Mouse (Mus musculus) adrenal gland, postnatal 14 days (tissue): ENCODE measurements at regions not wholly inside any gene's neighbourhood (a gene's known extent, or its start where the extent isn't known, plus 50 kb on each side); places are given as distances from the start of the nearest gene placed in this dataset.
A peak's percentile ranks its signal among the peaks of the same experiment; 100 is the strongest.

Experiments
- DNase-seq: peaks from one replicate; pipeline ENCODE4 v3.0.0; 2021; ENCODE audit warnings: mixed read lengths

DNA sequence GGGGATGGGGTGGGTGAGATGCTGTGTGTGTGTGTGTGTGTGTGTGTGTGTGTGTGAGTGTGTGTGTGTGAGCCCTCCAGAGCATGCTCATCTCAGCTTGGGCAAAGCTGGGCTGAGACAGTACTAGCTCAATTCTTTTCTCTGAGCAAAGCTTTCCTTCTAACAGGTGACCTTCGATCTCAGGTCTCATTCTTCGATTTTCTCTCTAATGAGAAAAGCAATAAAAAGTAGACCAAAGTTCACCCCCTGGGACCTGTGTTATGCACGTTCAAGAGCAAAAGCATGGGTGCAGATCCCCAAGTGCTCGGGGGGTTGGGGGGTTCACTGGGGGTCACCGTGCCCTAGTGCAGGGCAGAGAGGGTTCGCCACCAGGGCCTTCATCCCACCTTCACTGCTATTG lies 103.1 kb upstream of the Slc22a12 start:
- no peak for DNase-seq

DNA sequence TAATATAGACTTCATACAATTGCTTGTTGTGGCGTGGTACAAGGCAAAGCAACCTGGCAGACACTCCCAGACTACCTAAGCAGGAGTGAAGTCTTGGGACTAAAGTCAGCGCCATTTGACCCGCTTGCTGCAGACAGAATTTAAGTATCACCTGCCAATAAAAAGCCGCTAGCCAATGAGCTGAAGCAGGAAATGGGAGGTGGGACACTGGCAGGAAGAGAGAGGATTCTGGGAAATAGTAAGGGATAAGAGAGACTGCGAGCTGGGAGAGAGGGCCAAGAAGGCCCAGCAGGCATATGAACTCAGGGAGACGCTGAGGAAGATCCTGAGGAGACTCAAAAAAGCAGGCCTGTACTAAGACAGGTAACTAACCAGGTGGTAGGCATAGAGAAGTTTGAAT lies 102.0 kb upstream of the Slc22a12 start:
- no peak for DNase-seq

DNA sequence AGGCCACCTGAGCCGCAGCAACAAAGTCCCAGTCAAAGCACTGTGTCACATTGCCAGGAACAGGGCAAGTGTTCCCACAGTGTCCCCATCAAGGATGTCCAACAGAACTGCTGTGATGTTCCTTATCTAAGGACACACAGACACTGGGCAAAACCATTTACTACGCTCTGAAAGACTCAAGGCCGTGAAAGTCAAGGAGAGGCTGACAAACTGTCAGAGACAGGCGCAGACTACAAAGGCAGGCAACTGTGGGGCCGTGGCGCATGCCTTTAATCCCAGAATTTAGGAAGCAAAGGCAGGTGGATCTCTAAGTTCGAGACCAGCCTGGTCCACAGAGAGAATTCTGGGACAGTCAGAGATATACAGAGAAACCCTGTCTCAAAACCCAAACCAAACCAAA lies 96.8 kb upstream of the Slc22a12 start:
- DNase-seq: peak; percentile 48

DNA sequence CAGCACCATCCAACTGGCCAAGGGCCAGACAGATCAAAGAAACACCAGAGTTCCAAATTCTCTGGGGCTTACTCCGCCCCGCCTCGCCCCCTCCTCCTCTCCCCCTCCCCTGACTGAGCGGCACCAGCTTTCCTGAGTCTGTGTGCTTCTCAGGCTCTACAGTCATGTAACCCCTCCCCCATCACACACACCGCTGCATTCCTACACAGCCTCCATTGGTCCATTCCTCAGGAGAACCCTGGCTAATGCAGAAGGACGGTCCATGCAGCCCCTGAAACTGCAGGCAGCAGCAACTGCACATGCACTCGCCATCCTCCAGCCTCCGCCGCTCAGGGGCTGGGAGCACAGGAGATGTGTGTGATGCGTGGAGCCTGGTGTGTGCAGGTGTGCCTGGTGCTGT lies 90.6 kb upstream of the Slc22a12 start:
- peak; percentile 43 for DNase-seq

DNA sequence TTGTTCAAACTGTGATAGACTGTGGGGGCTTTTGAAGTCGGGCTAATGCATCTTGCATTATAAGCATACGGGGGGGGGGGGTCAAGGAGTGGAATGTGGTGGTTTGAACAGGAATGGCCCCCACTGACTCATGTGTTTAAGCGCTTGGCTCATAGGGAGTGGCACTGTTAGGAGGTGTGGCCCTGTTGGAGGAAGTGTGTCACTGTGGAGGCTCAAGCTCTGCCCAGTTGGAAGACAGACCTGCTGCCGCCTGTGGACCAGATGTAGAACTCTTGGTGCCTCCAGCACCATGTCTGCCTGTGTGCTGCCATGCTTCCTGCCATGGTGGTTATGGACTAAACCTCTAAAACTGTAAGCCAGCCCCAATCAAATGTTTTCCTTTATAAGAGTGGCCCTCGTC lies 89.0 kb upstream of the Slc22a12 start:
- no peak for DNase-seq

DNA sequence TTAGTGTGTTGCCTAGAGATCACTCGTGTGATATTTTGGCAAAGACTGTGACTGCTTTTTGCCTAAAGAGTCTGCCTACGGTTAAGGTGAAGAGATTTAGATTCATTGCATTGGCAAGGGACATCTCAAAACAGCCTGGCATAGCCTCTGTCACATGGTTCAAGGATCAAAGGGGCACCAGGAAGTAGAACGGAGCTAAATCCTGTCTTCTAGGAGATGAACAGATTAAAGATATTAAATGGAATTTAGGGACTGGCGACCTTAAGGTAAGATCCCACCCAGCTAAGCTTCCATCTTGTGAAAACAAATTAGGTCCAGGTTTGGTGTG lies 87.7 kb upstream of the Slc22a12 start:
- DNase-seq: no peak

DNA sequence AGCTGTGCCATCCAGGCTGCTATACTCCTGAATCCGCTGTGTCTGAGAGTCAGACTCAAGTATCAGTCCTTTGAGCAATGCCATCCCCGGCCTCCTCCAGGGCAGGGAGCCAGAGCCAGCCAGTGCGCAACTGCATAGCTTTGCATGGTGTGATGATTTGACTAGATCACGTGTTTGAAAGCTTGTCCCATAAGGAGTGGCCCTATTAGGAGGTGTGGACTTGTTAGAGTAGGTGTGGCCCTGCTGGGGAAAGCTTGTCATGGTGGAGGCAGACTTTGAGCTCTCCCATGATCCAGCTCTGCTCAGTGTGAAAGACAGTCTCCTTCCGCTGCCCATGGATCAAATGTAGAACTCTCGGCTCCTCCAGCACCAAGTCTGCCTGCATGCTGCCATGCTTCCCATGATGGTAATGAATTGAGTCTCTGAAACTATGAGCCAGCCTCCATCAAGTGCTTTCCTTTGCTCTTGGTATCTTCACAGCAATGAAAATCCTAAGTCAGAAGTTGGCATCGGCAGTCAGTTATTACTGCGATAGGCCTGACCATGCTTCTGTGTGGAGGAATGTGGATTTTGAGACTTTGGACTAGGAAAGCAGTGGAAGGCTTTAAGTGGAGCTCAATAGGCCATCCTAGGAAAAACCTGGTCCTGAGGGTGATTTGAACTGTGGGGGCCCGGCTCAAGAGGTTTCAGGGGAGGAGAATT lies 87.2 kb upstream of the Slc22a12 start:
- DNase-seq: no peak

DNA sequence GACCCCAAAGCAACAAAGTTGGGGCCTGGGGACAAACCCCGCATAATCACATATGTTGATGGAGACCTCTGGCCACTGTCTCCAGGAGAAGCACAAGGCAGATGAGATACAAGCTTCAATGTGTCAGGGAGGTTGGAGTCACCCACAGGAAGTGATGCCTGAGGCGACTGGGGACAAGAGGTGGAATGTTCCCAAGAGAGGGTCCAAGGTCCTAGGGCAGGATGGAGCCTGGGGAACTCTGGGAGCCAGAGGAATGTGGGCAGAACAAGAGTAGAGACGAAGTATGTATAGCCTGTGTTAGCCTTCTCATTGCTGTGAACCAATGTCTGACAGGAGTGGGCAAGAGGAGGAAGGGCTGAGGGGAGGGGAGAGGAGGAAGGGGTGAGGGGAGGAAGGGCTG lies 82.7 kb upstream of the Slc22a12 start:
- no peak for DNase-seq

DNA sequence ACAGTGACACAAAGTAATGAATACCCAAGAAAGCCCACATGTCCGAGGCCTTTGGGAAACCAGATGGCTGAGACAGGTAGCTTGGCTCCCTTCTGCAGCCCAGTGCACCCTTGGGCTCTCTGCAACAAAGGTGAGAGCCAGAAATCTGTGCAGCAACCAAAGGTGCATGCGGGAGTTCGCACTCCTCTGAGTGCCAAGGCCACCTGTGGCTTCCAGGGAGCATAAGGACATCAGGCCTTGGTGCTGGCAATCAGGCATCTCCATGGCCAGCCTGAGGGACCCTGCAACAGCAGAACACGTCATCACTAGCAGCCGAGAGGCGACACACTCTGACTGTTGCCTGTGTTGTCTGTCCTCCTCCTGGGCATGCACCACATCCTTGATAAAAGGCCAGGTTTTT lies 78.2 kb upstream of the Slc22a12 start:
- DNase-seq: no peak

DNA sequence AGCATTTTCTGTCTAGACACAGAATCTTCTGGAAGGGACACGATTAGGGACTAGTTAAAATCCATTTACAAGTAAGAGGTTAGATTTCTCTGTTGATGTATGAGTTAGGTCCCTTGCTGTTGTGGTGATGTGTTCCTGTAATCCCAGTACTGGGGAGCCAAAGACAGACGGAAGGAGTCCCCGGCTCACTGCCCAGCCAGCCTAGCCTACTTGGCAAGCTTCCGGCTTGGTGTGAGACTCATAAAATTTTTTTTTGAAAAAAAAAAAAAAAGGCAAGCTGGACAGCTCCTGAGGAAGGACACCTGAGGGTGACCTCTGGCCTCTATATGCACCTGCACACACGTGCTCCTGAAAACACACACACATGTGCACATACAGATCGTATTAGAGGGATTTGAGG lies 76.7 kb upstream of the Slc22a12 start:
- DNase-seq: peak; percentile 29

DNA sequence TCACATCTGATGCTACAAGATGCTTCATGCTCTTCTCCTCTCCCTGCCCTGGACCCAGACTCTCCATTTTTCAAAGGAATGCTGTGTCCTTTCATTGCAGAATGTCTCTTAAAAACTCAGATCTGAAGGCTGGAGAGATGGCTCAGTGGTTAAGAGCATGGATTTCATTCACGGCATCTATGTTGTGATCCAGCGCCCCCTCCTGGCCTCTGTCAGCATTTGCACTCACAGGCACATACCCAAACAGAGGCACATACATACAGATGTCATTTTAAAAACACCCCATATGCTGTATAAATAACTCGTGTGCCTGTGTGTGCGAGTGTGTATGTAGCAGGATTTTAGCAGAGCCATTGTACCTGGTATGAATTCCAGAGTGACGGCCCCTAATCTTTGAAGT lies 73.8 kb upstream of the Slc22a12 start:
- DNase-seq: no peak

DNA sequence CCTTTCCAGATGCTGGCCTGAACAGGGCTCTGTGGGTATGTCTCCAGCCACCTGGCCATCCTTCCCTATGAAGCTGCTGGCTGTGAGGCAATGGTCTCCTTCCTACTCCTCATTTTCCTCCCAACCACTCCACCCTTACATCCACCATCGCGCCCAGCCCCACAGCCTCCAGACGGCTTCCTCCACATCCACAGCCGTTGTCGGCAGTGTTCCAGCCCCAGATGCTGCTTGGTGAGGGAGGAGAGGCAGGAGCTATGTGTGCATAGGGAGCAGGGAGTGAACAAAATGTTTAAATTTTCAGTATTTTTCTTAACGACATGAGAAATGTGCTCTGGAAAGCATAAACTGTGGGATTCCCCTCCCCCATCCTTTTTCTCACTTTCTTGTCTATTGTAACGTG lies 69.6 kb upstream of the Slc22a12 start:
- DNase-seq: no peak

DNA sequence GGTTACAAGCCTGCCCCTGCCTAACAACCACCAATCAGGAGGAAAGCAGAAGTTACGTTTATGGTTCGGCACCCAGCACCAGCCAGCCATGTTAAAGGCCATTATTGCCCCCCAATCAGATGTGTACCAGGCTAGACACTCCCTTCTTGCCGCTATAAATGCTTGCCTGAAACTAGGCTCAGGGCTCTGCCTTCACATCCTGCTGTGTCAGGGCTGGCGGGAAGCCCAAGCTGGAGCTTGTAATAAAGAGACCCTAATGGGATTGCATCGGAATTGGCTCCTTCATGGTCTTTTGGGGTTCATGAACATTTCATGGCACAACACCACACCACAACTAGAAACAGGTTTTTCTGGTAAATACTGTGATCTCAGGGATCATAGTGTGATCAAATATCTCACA lies 69.1 kb upstream of the Slc22a12 start:
- DNase-seq: no peak

DNA sequence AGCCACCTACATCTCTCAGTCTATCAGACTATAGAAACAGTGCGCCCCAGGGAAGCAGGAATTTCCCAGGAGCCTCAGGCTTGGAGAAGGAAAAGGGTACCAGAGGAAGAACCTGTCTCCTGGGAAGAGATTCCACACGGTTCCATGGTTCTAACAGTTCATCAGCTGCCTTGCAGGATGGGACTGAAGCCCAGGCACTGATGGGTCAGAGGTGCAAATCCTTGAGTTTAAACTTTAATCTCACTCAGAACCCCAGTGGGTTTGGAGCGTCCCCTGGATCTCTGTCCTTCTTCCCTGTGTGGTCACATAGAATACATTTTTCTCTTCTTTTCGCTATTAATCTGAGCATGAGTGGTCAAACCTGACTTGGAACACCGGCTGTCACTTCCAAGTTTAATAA lies 67.9 kb upstream of the Slc22a12 start:
- no peak for DNase-seq

DNA sequence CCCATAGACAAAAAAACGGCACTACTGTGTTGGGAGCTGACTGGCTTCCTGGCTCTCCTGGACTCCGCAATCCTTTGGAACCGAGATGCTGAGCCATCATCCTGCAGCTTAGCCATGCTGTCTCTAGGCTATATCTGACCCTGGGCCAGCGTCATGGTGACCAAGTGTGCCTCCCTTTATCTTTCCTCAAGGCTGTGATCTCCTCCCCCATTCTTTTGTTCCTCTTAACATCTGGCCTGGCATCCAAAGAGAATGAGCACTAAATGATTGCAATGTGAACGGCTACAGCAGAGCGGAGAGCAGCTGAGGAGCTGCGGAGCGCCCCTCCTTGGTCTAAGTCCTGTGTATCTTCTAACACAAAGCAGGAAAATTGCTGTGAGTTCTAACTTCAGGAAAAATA lies 67.2 kb upstream of the Slc22a12 start:
- DNase-seq: peak; percentile 25

DNA sequence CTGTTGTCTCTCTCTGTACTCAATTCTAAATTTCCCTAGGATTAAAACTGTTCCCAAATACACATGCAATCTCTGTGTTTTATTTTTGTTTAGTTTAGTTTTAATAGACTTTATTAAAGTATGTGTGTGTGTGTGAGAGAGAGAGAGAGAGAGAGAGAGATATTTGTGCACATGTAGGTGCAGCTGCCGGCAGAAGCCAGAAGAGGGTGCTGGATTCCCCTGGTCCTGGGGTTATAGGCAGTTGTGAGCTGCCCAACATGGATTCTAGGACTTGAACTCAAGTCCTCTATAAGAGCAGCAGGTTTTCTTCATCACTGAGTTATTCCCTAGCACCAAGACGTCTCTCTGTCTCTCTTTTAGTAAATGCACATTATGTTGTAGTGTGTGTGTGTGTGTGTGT lies 64.7 kb upstream of the Slc22a12 start:
- no peak for DNase-seq

DNA sequence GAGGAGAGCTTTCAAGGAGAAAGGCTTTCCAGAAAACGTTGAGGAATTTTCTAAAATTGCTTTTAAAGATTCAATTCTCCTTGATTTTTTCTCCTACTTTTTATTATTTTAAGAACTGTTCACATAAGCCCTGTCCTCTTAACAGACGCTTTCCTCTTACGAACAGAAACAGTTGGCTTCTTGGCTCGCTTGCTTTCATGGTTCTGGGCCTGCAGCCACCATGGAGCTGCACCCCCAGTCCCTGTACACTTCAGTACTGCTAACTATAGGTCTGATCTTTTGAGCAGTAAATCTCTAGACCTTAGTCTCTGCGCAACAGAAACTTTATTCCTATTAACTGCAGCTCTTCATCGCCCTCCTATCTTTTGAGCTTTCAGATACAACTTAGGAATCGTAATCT lies 63.8 kb upstream of the Slc22a12 start:
- no peak for DNase-seq

DNA sequence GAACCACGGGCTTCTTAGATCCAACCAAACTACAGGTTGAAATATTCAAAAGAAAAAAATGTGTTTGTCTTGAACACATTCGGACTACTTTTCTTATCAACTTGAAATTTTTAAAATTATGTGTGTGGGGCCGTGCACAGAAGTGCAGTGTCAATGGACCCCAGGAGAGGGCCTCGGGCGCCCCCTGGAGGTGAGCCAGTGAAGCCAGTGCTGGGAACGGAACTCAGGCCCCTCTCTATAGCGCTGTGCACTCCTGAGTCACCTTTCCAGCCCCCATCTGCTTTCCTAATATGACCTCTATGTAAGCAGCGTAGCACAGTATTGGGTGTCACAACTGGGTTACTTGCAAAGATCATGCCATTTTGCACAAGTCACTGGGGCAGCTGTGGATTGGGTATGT lies 61.9 kb upstream of the Slc22a12 start:
- DNase-seq: no peak

DNA sequence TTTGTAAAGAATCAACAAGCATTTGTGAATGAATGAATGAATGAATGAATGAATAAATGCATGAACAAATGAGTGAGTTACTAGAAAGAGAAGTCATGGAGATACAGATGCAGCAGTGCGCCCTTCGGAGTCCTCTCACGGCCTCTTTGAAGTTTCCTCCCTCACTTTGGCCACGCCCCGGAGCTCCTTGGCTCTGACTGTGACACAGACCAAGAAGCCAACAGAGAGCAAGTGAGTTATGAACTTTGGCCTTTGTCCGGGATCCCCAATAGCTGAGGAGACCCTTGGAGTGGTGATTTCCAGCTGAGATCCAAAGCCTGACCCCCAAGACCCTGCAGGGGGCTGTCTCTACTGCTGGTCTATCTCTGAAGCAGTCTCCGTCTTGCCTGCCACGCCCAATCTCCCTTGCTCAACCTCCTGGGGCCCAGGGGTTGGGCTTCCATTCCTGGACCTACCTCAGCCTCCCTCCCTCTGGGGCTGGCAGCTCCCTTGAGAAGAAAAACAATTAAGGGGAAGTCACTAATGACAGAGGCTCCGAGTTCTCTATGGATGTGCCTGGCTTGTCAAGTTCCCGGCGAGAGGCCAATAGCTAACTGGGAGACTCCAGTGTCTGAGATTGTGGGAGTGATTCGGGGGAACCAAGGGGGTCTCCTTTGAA lies 58.2 kb upstream of the Slc22a12 start:
- DNase-seq: peak; percentile 43

DNA sequence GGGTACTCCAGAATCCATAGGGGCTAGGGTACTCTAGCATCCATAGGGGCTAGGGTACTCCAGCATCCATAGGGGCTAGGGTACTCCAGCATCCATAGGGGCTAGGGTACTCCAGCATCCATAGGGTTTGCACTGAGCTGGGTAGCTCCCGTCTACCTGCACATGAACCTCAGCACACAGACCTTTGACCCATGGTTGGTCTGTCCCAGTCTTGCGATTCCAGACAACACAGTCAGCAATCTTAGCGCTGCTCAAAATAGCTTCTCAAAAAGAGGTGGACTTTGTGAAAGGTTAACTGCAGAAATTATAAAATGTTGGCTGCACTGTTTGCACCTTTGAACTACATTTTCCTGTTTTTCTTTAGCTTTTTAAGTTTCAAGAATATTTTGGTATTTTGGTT lies 56.4 kb upstream of the Slc22a12 start:
- no peak for DNase-seq

DNA sequence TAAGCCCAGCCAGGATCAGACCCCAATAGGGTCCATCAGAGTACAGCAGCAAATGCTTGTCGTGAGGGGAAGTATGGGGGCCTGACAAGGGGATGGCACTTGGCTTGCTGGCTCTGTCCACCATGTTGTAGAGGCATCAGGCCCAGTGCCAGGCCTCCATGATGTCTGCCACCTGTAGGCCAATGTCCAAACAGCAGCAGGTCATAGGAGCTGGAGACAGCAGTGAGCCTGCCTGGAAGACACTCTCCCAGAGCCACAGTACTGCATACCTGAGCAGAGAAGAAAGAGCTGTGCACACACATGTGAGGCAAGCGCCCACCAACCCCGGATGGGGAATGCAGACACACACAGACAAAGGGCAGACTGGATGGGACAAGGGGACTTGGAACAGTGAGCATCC lies 55.4 kb upstream of the Slc22a12 start:
- peak; percentile 25 for DNase-seq

DNA sequence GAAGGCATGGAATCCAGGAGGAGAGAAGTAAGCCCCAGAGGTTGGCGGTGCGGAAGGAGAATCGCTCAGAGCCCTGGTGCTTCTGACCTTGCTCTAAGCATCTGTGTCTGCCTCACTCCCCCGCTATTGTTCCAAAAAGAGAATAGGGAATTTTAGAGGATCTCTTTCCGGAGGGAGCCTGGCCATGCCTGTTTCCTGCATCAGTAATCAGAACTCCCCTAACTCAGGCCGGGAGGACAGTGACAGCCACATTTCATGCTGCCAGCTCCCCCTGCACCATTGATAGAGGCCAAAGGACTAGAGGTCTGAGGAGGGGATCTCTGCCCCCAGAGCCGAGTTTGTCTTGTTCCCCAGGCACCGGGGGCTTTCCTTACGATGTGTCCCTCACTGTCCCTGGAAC lies 53.0 kb upstream of the Slc22a12 start:
- DNase-seq: no peak
